Mouse (Mus musculus) G1E (cell line): ENCODE measurements at regions not wholly inside any gene's neighbourhood (a gene's known extent, or its start where the extent isn't known, plus 50 kb on each side); places are given as distances from the start of the nearest gene placed in this dataset.

ENCODE experiments used
- CTCF ChIP-seq: IDR thresholded peaks from 2 replicates; pipeline ENCODE4 v1.5.1; 2012; ENCODE audit warnings: low read depth, low read length, inconsistent platforms, mixed read lengths
- GATA1 ChIP-seq: IDR thresholded peaks from 2 replicates; pipeline ENCODE4 v1.6.1; 2012; ENCODE audit warnings: borderline replicate concordance, low read length, inconsistent platforms, mixed read lengths
- GATA2 ChIP-seq: IDR thresholded peaks from 2 replicates; pipeline ENCODE4 v1.6.1; 2012; ENCODE audit warnings: low read depth, low read length, inconsistent platforms, borderline replicate concordance

GRCm38 (mm10) chr15:94137159-94137952 lies 327.9 kb downstream of the Adamts20 start:
- TF ChIP-seq CTCF (no peak), GATA1 (no peak), GATA2 (no peak)
